In the genomic region with DNA sequence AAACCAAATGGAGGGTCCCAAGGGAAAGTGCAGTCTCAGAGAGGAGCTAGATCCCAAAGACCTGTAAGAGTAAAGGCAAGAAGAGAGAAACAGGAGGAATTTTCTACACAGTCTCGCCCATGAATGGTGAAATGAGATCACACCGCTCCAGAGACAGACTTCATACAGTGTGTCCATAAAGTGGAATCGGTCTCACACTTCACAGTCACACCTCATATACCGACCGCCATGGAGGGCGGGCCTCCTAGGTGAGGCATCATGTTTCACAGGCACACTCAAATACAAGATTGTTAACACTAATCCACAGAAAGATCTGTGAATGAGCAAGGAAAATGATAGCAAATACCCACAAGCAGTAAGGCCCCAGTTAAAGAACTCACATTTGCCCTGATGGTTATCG, we compare ENCODE assay signal across 27 mouse cellular contexts.
DNase-seq lines count a peak whose midpoint lies in the region; ATAC-seq lines count a peak whose summit lies in the region.
"Had no signal": no experiment of that assay in that cellular context is flagged by ENCODE, and none has a peak within 500 bp of the region (broad histone marks: within the 10 kb centered on the region; RNA-seq: fewer than 3 reads in every experiment).

No protein-coding gene starts in this region.

- no peak overlapping the region for H3K4me3 ChIP-seq in embryonic facial prominence, embryonic 14.5 days (ENCODE audit: low read depth, low read length)
- no peak overlapping the region for H3K4me3 ChIP-seq in embryonic facial prominence, embryonic 10.5 days
- H3K4me3 ChIP-seq in limb, embryonic 13.5 days: no peak overlapping the region
- H3K4me3 ChIP-seq: embryonic facial prominence, embryonic 15.5 days; forebrain, embryonic 13.5 days; gastrocnemius, adult 2 months; hindbrain, embryonic 10.5 days; hindbrain, embryonic 13.5 days; intestine, embryonic 15.5 days had no signal

- no peak overlapping the region for H3K9ac ChIP-seq in embryonic facial prominence, embryonic 14.5 days (ENCODE audit: low read depth, low read length)
- H3K9ac ChIP-seq in limb, embryonic 13.5 days: no peak overlapping the region
- H3K9ac ChIP-seq: embryonic facial prominence, embryonic 15.5 days; forebrain, embryonic 13.5 days; hindbrain, embryonic 13.5 days; intestine, embryonic 15.5 days had no signal

- no peaks in the 10 kb centered on the region for H3K9me3 ChIP-seq in embryonic facial prominence, embryonic 14.5 days (ENCODE audit: control insufficient read depth, low read length)
- no peaks in the 10 kb centered on the region for H3K9me3 ChIP-seq in embryonic facial prominence, embryonic 10.5 days
- H3K9me3 ChIP-seq in limb, embryonic 13.5 days: no peaks in the 10 kb centered on the region
- H3K9me3 ChIP-seq: embryonic facial prominence, embryonic 15.5 days; forebrain, embryonic 13.5 days; G1E; hindbrain, embryonic 10.5 days; hindbrain, embryonic 13.5 days; intestine, embryonic 15.5 days had no signal

- no peak overlapping the region for H3K27ac ChIP-seq in embryonic facial prominence, embryonic 14.5 days (replicated peaks; ENCODE audit: low read depth, low read length)
- H3K27ac ChIP-seq in embryonic facial prominence, embryonic 10.5 days (replicated peaks): no peak overlapping the region
- no peak overlapping the region for H3K27ac ChIP-seq in limb, embryonic 13.5 days
- H3K27ac ChIP-seq: embryonic facial prominence, embryonic 15.5 days; forebrain, embryonic 13.5 days; gastrocnemius, adult 2 months; hindbrain, embryonic 10.5 days; hindbrain, embryonic 13.5 days; intestine, embryonic 15.5 days had no signal

- 71% methylated on average over 7 of the region's 7 CpGs for WGBS in embryonic facial prominence, embryonic 14.5 days
- WGBS in embryonic facial prominence, embryonic 10.5 days: 83% methylated on average over 7 of the region's 7 CpGs
- 16% methylated on average over 7 of the region's 7 CpGs for WGBS in limb, embryonic 13.5 days

- intact Hi-C loops in left cerebral cortex, postnatal 36 days (cut with DNase I): no loop called here

- H3K4me1 ChIP-seq in embryonic facial prominence, embryonic 14.5 days (ENCODE audit: control insufficient read depth, insufficient read depth, low read length): no peaks in the 10 kb centered on the region
- peaks cover 7% of the 10 kb centered on the region for H3K4me1 ChIP-seq in embryonic facial prominence, embryonic 10.5 days
- H3K4me1 ChIP-seq in limb, embryonic 13.5 days: peaks cover 19% of the 10 kb centered on the region
- H3K4me1 ChIP-seq: embryonic facial prominence, embryonic 15.5 days; forebrain, embryonic 13.5 days; hindbrain, embryonic 10.5 days; hindbrain, embryonic 13.5 days; intestine, embryonic 15.5 days had no signal

- no peak for DNase-seq in embryonic facial prominence, embryonic 14.5 days (ENCODE audit: low spot score)
- DNase-seq in embryonic facial prominence, embryonic 10.5 days (ENCODE audit: low spot score): no peak
- DNase-seq in forelimb bud, embryonic 11.5 days (ENCODE audit: low read depth, low spot score): peak; percentile 61
- no peak for DNase-seq in left cerebral cortex, postnatal 36 days (ENCODE audit: low spot score in 2 of 2)
- DNase-seq: adrenal gland, postnatal 10 days; adrenal gland, postnatal 36 days; B cell, adult 2 months; cerebellum, adult 18-20 months; cerebellum, adult 9-10 months; cerebellum, postnatal 14 days; gastrocnemius, adult 2 months; gastrocnemius, postnatal 14 days; heart, adult 11 months; heart, postnatal 36 days had no signal

- H3K4me2 ChIP-seq in embryonic facial prominence, embryonic 14.5 days (ENCODE audit: low read depth, low read length): no peak overlapping the region
- no peak overlapping the region for H3K4me2 ChIP-seq in limb, embryonic 13.5 days (replicated peaks)
- H3K4me2 ChIP-seq: embryonic facial prominence, embryonic 15.5 days; forebrain, embryonic 13.5 days; heart, embryonic 11.5 days; hindbrain, embryonic 13.5 days; intestine, embryonic 15.5 days had no signal

- no peaks in the 10 kb centered on the region for H3K27me3 ChIP-seq in embryonic facial prominence, embryonic 14.5 days (replicated peaks; ENCODE audit: control insufficient read depth, insufficient read depth, low read length)
- no peaks in the 10 kb centered on the region for H3K27me3 ChIP-seq in embryonic facial prominence, embryonic 10.5 days (replicated peaks; ENCODE audit: low read depth, poor library complexity, severe bottlenecking)
- peaks cover 21% of the 10 kb centered on the region for H3K27me3 ChIP-seq in limb, embryonic 13.5 days
- H3K27me3 ChIP-seq: CH12.LX; embryonic facial prominence, embryonic 15.5 days; forebrain, embryonic 13.5 days; hindbrain, embryonic 13.5 days; intestine, embryonic 15.5 days had no signal

- ATAC-seq in embryonic facial prominence, embryonic 14.5 days (ENCODE audit: low read depth): peak; percentile 68; the same call in 1 of the 2 replicates
- ATAC-seq in limb, embryonic 13.5 days (ENCODE audit: low FRiP score, low read depth): peak; percentile 86
- ATAC-seq in megakaryocyte progenitor cell, adult 5-6 weeks (replicated peaks; ENCODE audit: poor library complexity): no peak
- ATAC-seq: forebrain, embryonic 13.5 days; forebrain, embryonic 16.5 days; hindbrain, embryonic 16.5 days; intestine, embryonic 15.5 days; Patski had no signal

- H3K36me3 ChIP-seq in embryonic facial prominence, embryonic 14.5 days (ENCODE audit: control insufficient read depth, insufficient read depth, low read length): no peaks in the 10 kb centered on the region
- H3K36me3 ChIP-seq in embryonic facial prominence, embryonic 10.5 days (replicated peaks): no peaks in the 10 kb centered on the region
- no peaks in the 10 kb centered on the region for H3K36me3 ChIP-seq in limb, embryonic 13.5 days
- H3K36me3 ChIP-seq: embryonic facial prominence, embryonic 15.5 days; G1E; hindbrain, embryonic 10.5 days; hindbrain, embryonic 13.5 days; intestine, embryonic 15.5 days had no signal
